Mouse (Mus musculus) embryonic stem cell, embryonic (primary cell): ENCODE results near the gene Unc93b1.

Source experiments
- CTCF ChIA-PET, 4 experiments: fragments of 300-600 bp in 2 of 4; fragments of 350-600 bp in 2 of 4; sonication (Branson Sonifier 250); formaldehyde crosslinking; loops; one replicate each; lab custom pipeline; 2022; ENCODE audit warnings: inconsistent platforms in 2 of 4; lab: Charles Lee
- POLR2A ChIA-PET, 4 experiments: fragments of 300-600 bp in 2 of 4; fragments of 350-600 bp in 2 of 4; sonication (Branson Sonifier 250); formaldehyde crosslinking; loops; one replicate each; lab custom pipeline; 2022; ENCODE audit warnings: antibody characterized with exemption in 4 of 4, inconsistent platforms in 1 of 4; lab: Charles Lee

Gene Unc93b1

DNA sequence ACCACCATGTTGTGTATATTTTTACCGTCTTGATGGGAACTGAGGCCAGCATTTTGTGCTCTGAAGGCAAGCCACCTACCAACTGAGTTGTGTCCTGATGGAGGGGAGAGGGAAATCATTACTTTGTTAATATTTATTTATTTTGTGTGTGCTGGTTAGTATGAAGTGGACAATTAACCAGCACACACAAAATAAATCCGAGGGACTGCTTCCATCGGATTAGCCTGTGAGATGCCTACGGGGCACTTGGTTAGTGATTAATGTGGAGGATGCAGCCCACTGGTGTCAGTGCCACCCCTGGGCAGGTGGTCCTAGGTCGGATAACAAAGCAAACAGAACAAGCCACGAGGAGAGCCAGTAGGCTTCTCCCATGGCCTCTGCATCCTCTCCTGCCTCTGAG is 59.9 kb downstream of the Unc93b1 start:
- ChIA-PET CTCF (interaction anchor here in 2 of 4 experiments (0.7 to 2.3 kb wide), 3 partner anchors 14 to 449 kb away, joined by 3 to 12 read pairs (median 6); no protein-coding TSS in a partner anchor), POLR2A (interaction anchor here in 2 of 4 experiments (0.6 to 9.8 kb wide), 5 partner anchors 10 to 212 kb away, joined by 3 to 137 read pairs (median 7); partner anchors contain the start of genes Acy3 (in 1 of the 2) and Ndufv1 (in 1 of the 2))

- ChIA-PET CTCF (interaction anchor here (0.6 to 2.3 kb wide), 8 partner anchors 9 to 130 kb away, joined by 3 to 12 read pairs (median 5); partner anchors contain the start of genes Ndufv1 (in 2 of the 4) and Acy3 (in 1 of the 4)), POLR2A (interaction anchor here in 3 of 4 experiments (0.6 to 9.8 kb wide), 15 partner anchors 9 to 236 kb away, joined by 3 to 137 read pairs (median 3); partner anchors contain the start of genes Acy3 (in 2 of the 3), Ndufv1 (in 2 of the 3), Gstp2 (in 1 of the 3) and Pold4 (in 1 of the 3))
These were observed 60.5 kb downstream of the Unc93b1 start for GRCm38 (mm10) chr19:3995505-3995904.

- ChIA-PET CTCF (interaction anchor here (0.6 to 2.3 kb wide), 9 partner anchors 10 to 211 kb away, joined by 3 to 12 read pairs (median 5); partner anchors contain the start of genes Ndufv1 (in 2 of the 4) and Acy3 (in 1 of the 4)), POLR2A (interaction anchor here in 3 of 4 experiments (0.7 to 9.8 kb wide), 13 partner anchors 10 to 235 kb away, joined by 3 to 137 read pairs (median 3); partner anchors contain the start of genes Acy3 (in 2 of the 3), Ndufv1 (in 2 of the 3), Gstp2 (in 1 of the 3) and Pold4 (in 1 of the 3))
These were observed 61.1 kb downstream of the Unc93b1 start for GRCm38 (mm10) chr19:3996106-3996505.

GRCm38 (mm10) chr19:3996747-3997146 is 61.8 kb downstream of the Unc93b1 start:
- CTCF ChIA-PET = interaction anchor here in 3 of 4 experiments (0.8 to 2.3 kb wide), 8 partner anchors 8 to 210 kb away, joined by 3 to 12 read pairs (median 4); partner anchors contain the start of gene Acy3 (in 1 of the 3)
- POLR2A ChIA-PET = interaction anchor here (0.6 to 9.8 kb wide), 8 partner anchors 8 to 336 kb away, joined by 4 to 137 read pairs (median 8); partner anchors contain the start of genes Acy3 (in 2 of the 4), Gstp2 (in 1 of the 4) and Ndufv1 (in 1 of the 4)

DNA sequence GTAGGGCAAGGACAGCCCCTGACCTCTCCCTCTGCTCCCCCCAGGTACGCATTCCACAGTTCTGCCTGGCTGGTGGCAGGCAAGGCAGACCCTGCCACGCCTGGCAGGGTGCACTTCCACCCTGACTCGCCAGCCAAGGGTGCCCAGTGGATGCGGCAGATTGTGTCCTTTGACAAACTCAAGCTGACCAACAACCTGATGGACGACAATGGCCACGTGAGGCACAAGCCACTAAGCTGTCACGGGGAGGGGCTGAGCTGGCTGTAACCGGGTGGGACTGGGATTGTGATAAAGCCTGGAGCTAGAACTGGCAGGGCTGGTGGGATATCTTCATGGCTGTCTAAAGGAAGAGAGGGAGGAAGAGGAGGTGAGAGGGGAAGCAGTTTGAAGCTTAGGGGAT is 62.2 kb downstream of the Unc93b1 start:
- ChIA-PET CTCF (interaction anchor here (0.5 to 2.3 kb wide), 8 partner anchors 8 to 59 kb away, joined by 3 to 12 read pairs (median 4); partner anchors contain the start of gene Ndufv1 (in 1 of the 4)), POLR2A (interaction anchor here (0.6 to 9.8 kb wide), 6 partner anchors 9 to 336 kb away, joined by 3 to 137 read pairs (median 5); partner anchors contain the start of genes Ndufv1 (in 2 of the 4) and Acy3 (in 1 of the 4))

DNA sequence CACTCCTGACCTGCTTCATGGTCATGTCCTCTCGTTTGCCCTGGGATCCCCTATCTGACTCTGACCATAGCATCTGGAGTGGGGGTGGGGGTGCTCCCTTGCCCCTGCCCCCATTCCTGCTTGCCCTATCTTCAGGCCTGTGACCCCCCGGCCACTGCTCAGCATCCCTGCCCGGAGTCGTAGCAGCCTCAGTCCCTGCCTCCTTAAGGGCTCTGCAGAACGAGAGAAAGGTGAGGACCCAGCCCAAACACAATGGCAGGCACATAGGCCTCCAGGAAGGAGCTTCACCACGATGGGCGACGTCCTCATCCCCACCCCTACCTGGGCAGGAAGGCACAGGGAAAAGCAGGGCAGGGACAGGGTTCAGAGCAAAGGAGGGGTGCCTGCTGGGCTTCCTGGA is 63.3 kb downstream of the Unc93b1 start:
- POLR2A ChIA-PET = interaction anchor here in 3 of 4 experiments (0.7 to 9.8 kb wide), 15 partner anchors 10 to 124 kb away, joined by 3 to 137 read pairs (median 13); partner anchors contain the start of genes Acy3 (in 2 of the 3), Gstp2 (in 2 of the 3), Ndufv1 (in 2 of the 3) and Ndufs8 (in 1 of the 3)
- CTCF ChIA-PET = interaction anchor here (0.5 to 4.3 kb wide), 9 partner anchors 9 to 246 kb away, joined by 4 to 71 read pairs (median 7); partner anchors contain the start of genes Gstp2 (in 1 of the 4) and Ndufv1 (in 1 of the 4)
